Mouse (Mus musculus) stomach, embryonic 14.5 days (tissue): ENCODE data around the gene Rftn1. TPM values are rescaled to one million over a fixed set of nuclear protein-coding genes. Genes with fewer than 3 reads are reported as not detected.

Experiments
- ATAC-seq: fragments of 200-750 bp; cut with Nextera tagmentation; 2 replicates; pipeline ENCODE4 v1.8.0; 2017; ENCODE audit warnings: low read depth, moderate TSS enrichment; ENCODE audit not compliant: insufficient number of reproducible peaks, insufficient read depth, low FRiP score
- H3K27ac ChIP-seq: fragments of 300-500 bp; sonication (generic); 2 replicates; pipeline ENCODE4 v1.5.1; 2014; ENCODE audit warnings: mild to moderate bottlenecking, low read length, moderate library complexity, mixed read lengths
- H3K27me3 ChIP-seq: fragments of 300-500 bp; sonication (generic); 2 replicates; pipeline ENCODE4 v1.6.1; 2014; ENCODE audit warnings: low read length, control low read depth, mixed read lengths; ENCODE audit not compliant: control insufficient read depth, insufficient read depth
- H3K36me3 ChIP-seq: fragments of 300-500 bp; sonication (generic); 2 replicates; pipeline ENCODE4 v1.6.1; 2014; ENCODE audit warnings: mild to moderate bottlenecking, control low read depth, low read length, moderate library complexity, mixed read lengths; ENCODE audit not compliant: control insufficient read depth, insufficient read depth
- H3K4me1 ChIP-seq: fragments of 300-500 bp; sonication (generic); 2 replicates; pipeline ENCODE4 v1.6.1; 2014; ENCODE audit warnings: low read length, control low read depth, mixed read lengths; ENCODE audit not compliant: control insufficient read depth, insufficient read depth
- H3K4me2 ChIP-seq: fragments of 300-500 bp; sonication (generic); replicated peaks from 2 replicates; pipeline ENCODE4 v1.6.1; 2014; ENCODE audit warnings: low read depth, low read length, control low read depth
- H3K4me3 ChIP-seq: fragments of 300-500 bp; sonication (generic); 2 replicates; pipeline ENCODE4 v1.5.1; 2014; ENCODE audit warnings: low read depth, low read length, control low read depth
- H3K9ac ChIP-seq: fragments of 300-500 bp; sonication (generic); replicated peaks from 2 replicates; pipeline ENCODE4 v1.6.1; 2014; ENCODE audit warnings: low read depth, mild to moderate bottlenecking, control low read depth, low read length, moderate library complexity, mixed read lengths
- H3K9me3 ChIP-seq: fragments of 300-500 bp; sonication (generic); 2 replicates; pipeline ENCODE4 v1.6.1; 2016; ENCODE audit warnings: low read depth, low read length, control low read depth; ENCODE audit not compliant: control insufficient read depth
- WGBS: fragments of 180-500 bp; shearing (Covaris S2); extraction: QIAGEN DNeasy Blood & Tissue Kit; methylation state at CpG from one replicate; pipeline ENCODE4 v1.1.7; 2014; 5-methylcytosine and 5-hydroxymethylcytosine counted together
- polyA plus RNA-seq: library from polyadenylated mRNA; unstranded; fragments of >200 nt; fragmentation: Nextera tagmentation; extraction: Ambion mirVana; gene quantifications from 2 replicates; pipeline ENCODE4 v1.2.1, GENCODE M21; 2014

Rftn1 gene
- polyA plus RNA-seq, 1 experiment from 2014 or later: 9.3 TPM

- H3K9me3 ChIP-seq: no peaks in the 10 kb centered on the region
- no peaks in the 10 kb centered on the region for H3K36me3 ChIP-seq
- no peak overlapping the region for H3K27ac ChIP-seq
- 85% methylated on average over 4 of the region's 4 CpGs for WGBS
- H3K4me2 ChIP-seq: no peak overlapping the region
- H3K27me3 ChIP-seq: no peaks in the 10 kb centered on the region
- no peak overlapping the region for H3K4me3 ChIP-seq
- H3K4me1 ChIP-seq: no peaks in the 10 kb centered on the region
- H3K9ac ChIP-seq: no peak overlapping the region
- no peak for ATAC-seq
These were observed 106.5 kb downstream of the Rftn1 start for GRCm38 (mm10) chr17:50083937-50084336.

- ATAC-seq: no peak
- H3K4me1 ChIP-seq: no peaks in the 10 kb centered on the region
- no peak overlapping the region for H3K4me3 ChIP-seq
- H3K27ac ChIP-seq: no peak overlapping the region
- WGBS: 87% methylated on average over 3 of the region's 3 CpGs
- H3K36me3 ChIP-seq: no peaks in the 10 kb centered on the region
- no peak overlapping the region for H3K4me2 ChIP-seq
- H3K9me3 ChIP-seq: no peaks in the 10 kb centered on the region
- H3K27me3 ChIP-seq: no peaks in the 10 kb centered on the region
- no peak overlapping the region for H3K9ac ChIP-seq
These were observed 107.5 kb downstream of the Rftn1 start for GRCm38 (mm10) chr17:50082947-50083346.

- WGBS: 76% methylated on average over 9 of the region's 9 CpGs
- no peak overlapping the region for H3K4me3 ChIP-seq
These were observed 108.8 kb downstream of the Rftn1 start for GRCm38 (mm10) chr17:50081647-50082046.

GRCm38 (mm10) chr17:50080991-50081390 lies 109.5 kb downstream of the Rftn1 start:
- Histone ChIP-seq H3K27ac (no peak overlapping the region), H3K4me1 (no peaks in the 10 kb centered on the region), H3K9ac (no peak overlapping the region), H3K4me2 (no peak overlapping the region), H3K36me3 (no peaks in the 10 kb centered on the region), H3K4me3 (no peak overlapping the region), H3K9me3 (no peaks in the 10 kb centered on the region), H3K27me3 (no peaks in the 10 kb centered on the region)
- ATAC-seq: no peak
- whole genome bisulfite sequencing: 81% methylated on average over 4 of the region's 4 CpGs

More at GRCm38 (mm10) chr17:50081647-50082046, 108.8 kb downstream of the Rftn1 start:
- no peaks in the 10 kb centered on the region for H3K9me3 ChIP-seq
- H3K27ac ChIP-seq: no peak overlapping the region
- H3K36me3 ChIP-seq: no peaks in the 10 kb centered on the region
- H3K4me1 ChIP-seq: no peaks in the 10 kb centered on the region
- no peak overlapping the region for H3K9ac ChIP-seq
- no peaks in the 10 kb centered on the region for H3K27me3 ChIP-seq
- no peak for ATAC-seq
- no peak overlapping the region for H3K4me2 ChIP-seq

GRCm38 (mm10) chr17:50078749-50079148 lies 111.7 kb downstream of the Rftn1 start:
- no peak overlapping the region for H3K4me2 ChIP-seq
- no peaks in the 10 kb centered on the region for H3K4me1 ChIP-seq
- H3K4me3 ChIP-seq: no peak overlapping the region
- H3K27ac ChIP-seq: no peak overlapping the region
- no peak for ATAC-seq
- H3K27me3 ChIP-seq: no peaks in the 10 kb centered on the region
- H3K9ac ChIP-seq: no peak overlapping the region
- no peaks in the 10 kb centered on the region for H3K36me3 ChIP-seq
- WGBS: 97% methylated on average over 6 of the region's 6 CpGs
- no peaks in the 10 kb centered on the region for H3K9me3 ChIP-seq

- whole genome bisulfite sequencing: 92% methylated on average over 23 of the region's 23 CpGs
- Histone ChIP-seq H3K27me3 (no peaks in the 10 kb centered on the region), H3K4me2 (no peak overlapping the region), H3K36me3 (no peaks in the 10 kb centered on the region), H3K27ac (no peak overlapping the region), H3K9ac (no peak overlapping the region), H3K4me1 (0 out of 2 replicates have a peak, but pooled peaks cover 2% of the 10 kb centered on the region), H3K9me3 (no peaks in the 10 kb centered on the region), H3K4me3 (no peak overlapping the region)
- no peak for ATAC-seq
These were observed 117.2 kb downstream of the Rftn1 start for GRCm38 (mm10) chr17:50072982-50073965.

- Histone ChIP-seq H3K4me2 (no peak overlapping the region), H3K4me3 (no peak overlapping the region), H3K9me3 (no peaks in the 10 kb centered on the region), H3K4me1 (0 out of 2 replicates have a peak, but pooled peaks cover 2% of the 10 kb centered on the region), H3K27ac (no peak overlapping the region), H3K36me3 (no peaks in the 10 kb centered on the region), H3K9ac (no peak overlapping the region), H3K27me3 (no peaks in the 10 kb centered on the region)
- ATAC-seq: no peak; the same call in 1 of the 2 replicates
- WGBS: 69% methylated on average over 6 of the region's 6 CpGs
These were observed 118.9 kb downstream of the Rftn1 start for GRCm38 (mm10) chr17:50071602-50071988.

- WGBS: 73% methylated on average over 7 of the region's 7 CpGs
These were observed 119.5 kb downstream of the Rftn1 start for GRCm38 (mm10) chr17:50070822-50071601.

More at GRCm38 (mm10) chr17:50070822-50071601, 119.5 kb downstream of the Rftn1 start:
- Histone ChIP-seq H3K4me3 (no peak overlapping the region), H3K27me3 (no peaks in the 10 kb centered on the region), H3K4me2 (no peak overlapping the region), H3K36me3 (no peaks in the 10 kb centered on the region), H3K27ac (no peak overlapping the region), H3K9me3 (no peaks in the 10 kb centered on the region), H3K9ac (no peak overlapping the region), H3K4me1 (0 out of 2 replicates have a peak, but pooled peaks cover 2% of the 10 kb centered on the region)
- no peak for ATAC-seq
